ENCODE assay signal across 8 mouse cellular contexts in genomic region chr7:142850681-142851080, GRCm38 (mm10).
DNase-seq lines count a peak whose midpoint lies in the region; ATAC-seq and TF ChIP-seq lines count a peak whose summit lies in the region.
"Had no signal": no experiment of that assay in that cellular context is flagged by ENCODE, and none has a peak within 500 bp of the region (broad histone marks: within the 10 kb centered on the region; RNA-seq: fewer than 3 reads in every experiment).

No protein-coding gene starts in this region.

- intact Hi-C loops in left cerebral cortex, postnatal 4 days (cut with DNase I) = loop anchor here (5.0 to 10.0 kb wide), 2 partner anchors 56 to 113 kb away; no protein-coding TSS in a partner anchor

- no peak for ATAC-seq in G1E (ENCODE audit: extremely low read depth, insufficient number of reproducible peaks, low FRiP score, poor library complexity, severe bottlenecking)

- H3K9me3 ChIP-seq in G1E (replicated peaks) = no peaks in the 10 kb centered on the region
- H3K9me3 ChIP-seq: neural tube, embryonic 12.5 days had no signal

- 0 out of 2 replicates have a peak, but pooled peaks have one; percentile 12 for TF ChIP-seq CTCF in G1E (IDR thresholded peaks at IDR 0.05; ENCODE audit: low read depth, low read length)

- H3K36me3 ChIP-seq in G1E (replicated peaks) = no peaks in the 10 kb centered on the region
- H3K36me3 ChIP-seq: neural tube, embryonic 12.5 days had no signal

- no peak overlapping the region for H3K4me3 ChIP-seq in G1E (ENCODE audit: low read depth, low read length)
- H3K4me3 ChIP-seq: neural tube, embryonic 12.5 days had no signal

- DNase-seq in left cerebral cortex, adult 18-20 months (ENCODE audit: low spot score in 2 of 2) = peak; percentile 7 to 38
- DNase-seq in left cerebral cortex, postnatal 4 days = no peak
- DNase-seq in G1E (ENCODE audit: low spot score) = no peak
- DNase-seq in brain, adult 2 months (ENCODE audit: low read depth, low spot score) = peak; percentile 61
- peak; percentile 44 for DNase-seq in fibroblast of lung, adult 2 months (ENCODE audit: low read depth)
- peak; percentile 13 to 16 for DNase-seq in layer of hippocampus, postnatal 14 days (ENCODE audit: low spot score in 2 of 2)
- DNase-seq in retina, adult 2 months (ENCODE audit: low read depth, low spot score) = peak; percentile 25

- peaks cover 3% of the 10 kb centered on the region; the same call in 1 of the 2 replicates for H3K27me3 ChIP-seq in G1E (ENCODE audit: insufficient read depth, low read length)
- H3K27me3 ChIP-seq: neural tube, embryonic 12.5 days had no signal

- no peaks in the 10 kb centered on the region for H3K4me1 ChIP-seq in G1E (ENCODE audit: insufficient read depth, low read depth, low read length)
- H3K4me1 ChIP-seq: neural tube, embryonic 12.5 days had no signal

Comparison
In these comparisons a context has a peak if more than half of its experiments do, and no peak if none do; other contexts are left out.
1. DNase-seq: peak in left cerebral cortex, adult 18-20 months (2 of 2), brain, adult 2 months (single experiment), fibroblast of lung, adult 2 months (single experiment), layer of hippocampus, postnatal 14 days (2 of 2) and retina, adult 2 months (single experiment); none in left cerebral cortex, postnatal 4 days (single experiment) and G1E (single experiment).